Mouse (Mus musculus) monocyte, adult 5-6 weeks (primary cell): ENCODE measurements around the gene 4921511C20Rik. TPM values are rescaled to one million over a fixed set of nuclear protein-coding genes. Genes with fewer than 3 reads are reported as not detected.

Source experiments
- ATAC-seq: fragments of 153-309, 156-312 bp; replicated peaks from 2 replicates; pipeline ENCODE4 v1.8.0; 2017; ENCODE audit warnings: mild to moderate bottlenecking; ENCODE audit not compliant: low TSS enrichment, insufficient number of reproducible peaks, severe bottlenecking, poor library complexity, low FRiP score
- total RNA-seq: library from RNA; stranded (forward); fragments of 200-1000, 200-491, 200-594 nt; gene quantifications from 3 replicates; pipeline ENCODE4 v1.2.3, GENCODE M21; 2017

4921511C20Rik gene
- not detected in 3 replicates for total RNA-seq

DNA sequence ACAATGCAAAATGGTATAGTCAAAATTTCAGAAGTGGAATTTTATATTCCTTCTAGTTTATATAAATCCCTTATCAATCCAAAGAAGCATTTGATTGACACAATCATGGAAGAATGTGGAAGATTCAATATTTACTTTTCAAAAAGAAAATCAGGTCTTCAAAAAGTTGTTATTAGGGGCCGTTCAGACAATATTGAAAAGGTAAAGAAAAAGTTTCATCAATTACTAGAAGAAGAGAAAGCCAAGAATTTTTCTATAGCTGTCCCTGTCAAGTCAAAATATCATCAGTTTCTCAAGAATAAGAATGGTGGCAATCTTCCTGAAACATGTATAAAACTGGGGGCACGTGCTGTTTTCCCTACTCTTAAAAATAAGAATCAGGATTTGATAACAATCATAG lies at the start of gene 4921511C20Rik:
4921511C20Rik (plus strand) TSS at position 301 of the 400 bp plus-strand sequence.
- ATAC-seq = no peak
